Comparison of ENCODE assay signal across 9 mouse cellular contexts in the genomic region with DNA sequence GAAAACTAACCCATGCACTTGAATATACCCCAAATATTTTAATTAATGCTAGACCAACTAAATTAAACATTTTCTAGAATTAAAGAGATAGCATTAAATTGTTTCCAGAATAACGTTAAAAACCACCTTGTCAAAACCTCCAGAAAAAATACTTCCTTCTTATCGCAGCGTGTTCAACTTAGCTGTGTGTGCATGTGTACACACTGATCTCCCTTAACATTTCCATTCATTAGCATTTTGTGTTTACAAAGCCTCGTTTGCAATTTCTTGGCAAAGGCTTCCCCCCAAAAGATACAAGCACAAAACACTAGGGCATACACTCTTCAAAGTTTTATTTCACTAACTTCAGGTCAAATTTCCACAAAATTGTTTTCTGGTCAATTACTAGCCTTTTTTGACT. TPM values are rescaled to one million over a fixed set of nuclear protein-coding genes. Genes with fewer than 3 reads are reported as not detected.
DNase-seq lines count a peak whose midpoint lies in the region; ATAC-seq lines count a peak whose summit lies in the region.
"Had no signal": no experiment of that assay in that cellular context is flagged by ENCODE, and none has a peak within 500 bp of the region (broad histone marks: within the 10 kb centered on the region; RNA-seq: fewer than 3 reads in every experiment).

No protein-coding gene starts in this region.

- no peak for DNase-seq in kidney, postnatal 36 days
- DNase-seq in frontal cortex, postnatal 10 days (ENCODE audit: low spot score in 2 of 2) = no peak
- no peak for DNase-seq in gastrocnemius, postnatal 36 days
- no peak for DNase-seq in gastrocnemius, postnatal 10 days
- DNase-seq: cerebellum, adult 18-20 months had no signal

- intact Hi-C loops in gastrocnemius, postnatal 36 days (cut with DNase I) = loop anchor here (5.0 kb wide), 1 partner anchor 368 kb away; no protein-coding TSS in a partner anchor

- 88% methylated on average over 4 of the region's 4 CpGs for WGBS in kidney, embryonic 14.5 days
- 65% methylated on average over 4 of the region's 4 CpGs for WGBS in hindbrain, embryonic 12.5 days
- 68% methylated on average over 4 of the region's 4 CpGs for WGBS in midbrain, embryonic 12.5 days

- peak overlapping the region; percentile 85 for H3K4me3 ChIP-seq in kidney, embryonic 14.5 days (ENCODE audit: low read length)
- H3K4me3 ChIP-seq in brown adipose tissue, adult 24 weeks (ENCODE audit: insufficient read depth, low read depth, low read length) = peak overlapping the region; percentile 81
- peak overlapping the region; percentile 88 for H3K4me3 ChIP-seq in hindbrain, embryonic 12.5 days
- peak overlapping the region; percentile 89 for H3K4me3 ChIP-seq in midbrain, embryonic 12.5 days

- H3K9ac ChIP-seq in kidney, embryonic 14.5 days (ENCODE audit: low read depth, low read length) = no peak overlapping the region
- no peak overlapping the region for H3K9ac ChIP-seq in hindbrain, embryonic 12.5 days
- no peak overlapping the region for H3K9ac ChIP-seq in midbrain, embryonic 12.5 days (replicated peaks)

- H3K9me3 ChIP-seq in kidney, embryonic 14.5 days (ENCODE audit: control insufficient read depth, low read length) = no peaks in the 10 kb centered on the region
- 0 out of 2 replicates have a peak, but pooled peaks cover 3% of the 10 kb centered on the region for H3K9me3 ChIP-seq in hindbrain, embryonic 12.5 days (replicated peaks)
- H3K9me3 ChIP-seq in midbrain, embryonic 12.5 days = 0 out of 2 replicates have a peak, but pooled peaks cover 3% of the 10 kb centered on the region

- ATAC-seq in kidney, embryonic 14.5 days (ENCODE audit: low FRiP score, low TSS enrichment) = no peak
- ATAC-seq in hindbrain, embryonic 12.5 days (ENCODE audit: low FRiP score) = no peak
- ATAC-seq in midbrain, embryonic 12.5 days (ENCODE audit: low FRiP score, low read depth) = no peak

- H3K36me3 ChIP-seq in kidney, embryonic 14.5 days (ENCODE audit: control insufficient read depth, insufficient read depth, low read length) = no peaks in the 10 kb centered on the region
- no peaks in the 10 kb centered on the region for H3K36me3 ChIP-seq in hindbrain, embryonic 12.5 days
- H3K36me3 ChIP-seq in midbrain, embryonic 12.5 days = 0 out of 2 replicates have a peak, but pooled peaks cover 3% of the 10 kb centered on the region

- H3K27ac ChIP-seq in kidney, embryonic 14.5 days (ENCODE audit: low read depth, low read length) = no peak overlapping the region
- peak overlapping the region; percentile 94 for H3K27ac ChIP-seq in brown adipose tissue, adult 24 weeks (replicated peaks; ENCODE audit: low read depth, low read length)
- H3K27ac ChIP-seq in hindbrain, embryonic 12.5 days = no peak overlapping the region
- H3K27ac ChIP-seq in midbrain, embryonic 12.5 days (replicated peaks) = no peak overlapping the region

- peak overlapping the region; percentile 59 for H3K4me2 ChIP-seq in kidney, embryonic 14.5 days (replicated peaks; ENCODE audit: low read depth, low read length)
- peak overlapping the region; percentile 69 for H3K4me2 ChIP-seq in hindbrain, embryonic 12.5 days (replicated peaks)
- H3K4me2 ChIP-seq in midbrain, embryonic 12.5 days (replicated peaks) = peak overlapping the region; percentile 70

- H3K4me1 ChIP-seq in kidney, embryonic 14.5 days (ENCODE audit: control insufficient read depth, insufficient read depth, low read length) = peaks cover 2% of the 10 kb centered on the region; the same call in 1 of the 2 replicates
- H3K4me1 ChIP-seq in brown adipose tissue, adult 24 weeks (ENCODE audit: control insufficient read depth, insufficient read depth, insufficient read length, low read length) = no peaks in the 10 kb centered on the region
- peaks cover 10% of the 10 kb centered on the region for H3K4me1 ChIP-seq in hindbrain, embryonic 12.5 days
- peaks cover 12% of the 10 kb centered on the region; the same call in 1 of the 2 replicates for H3K4me1 ChIP-seq in midbrain, embryonic 12.5 days

- H3K27me3 ChIP-seq in kidney, embryonic 14.5 days (ENCODE audit: control insufficient read depth, insufficient read depth, low read length) = no peaks in the 10 kb centered on the region
- no peaks in the 10 kb centered on the region for H3K27me3 ChIP-seq in hindbrain, embryonic 12.5 days
- no peaks in the 10 kb centered on the region for H3K27me3 ChIP-seq in midbrain, embryonic 12.5 days

RNA-seq across cellular contexts. Expression of gene Arl4a, which starts 2.3 kb away (rescaled TPM):
- 48.1 and 50.2 TPM in 2 replicates for polyA plus RNA-seq in kidney, embryonic 14.5 days (2014; fragmentation: Nextera tagmentation; extraction: Ambion mirVana)
- 184 and 204 TPM in 2 replicates for polyA plus RNA-seq in brown adipose tissue, adult 24 weeks (2012; ENCODE audit: insufficient read depth, insufficient read length, missing spikeins)
- 90.7 and 105 TPM in 2 replicates for polyA plus RNA-seq in hindbrain, embryonic 12.5 days (2016; fragmentation: Nextera tagmentation; extraction: Ambion mirVana)
- 89.2 and 98.3 TPM in 2 replicates for polyA plus RNA-seq in midbrain, embryonic 12.5 days (2016; fragmentation: Nextera tagmentation; extraction: Ambion mirVana)
- 10 to 100 TPM; 16.1 to 21.1 TPM for total RNA-seq in gastrocnemius, postnatal 36 days (2021)
- 10 to 100 TPM; 22.0 to 23.3 TPM for total RNA-seq in gastrocnemius, postnatal 10 days (2021)
